Mouse (Mus musculus): ENCODE measurements at regions not wholly inside any gene's neighbourhood (a gene's known extent, or its start where the extent isn't known, plus 50 kb on each side); places are given as distances from the start of the nearest gene placed in this dataset.

- DNase-seq (ENCODE audit: low spot score), result no peak
These were observed 53.6 kb upstream of the Actr3 start for GRCm38 (mm10) chr1:125488915-125489730.

GRCm38 (mm10) chr1:125491014-125491413, 55.5 kb upstream of the Actr3 start:
- no peak for DNase-seq (ENCODE audit: low spot score)

GRCm38 (mm10) chr1:125494598-125494997, 59.1 kb upstream of the Actr3 start:
- no peak for DNase-seq (ENCODE audit: low spot score)

- no peak for DNase-seq (ENCODE audit: low spot score)
These were observed 60.0 kb upstream of the Actr3 start for GRCm38 (mm10) chr1:125495320-125496083.

- DNase-seq (ENCODE audit: low spot score), result no peak
These were observed 61.5 kb upstream of the Actr3 start for GRCm38 (mm10) chr1:125497006-125497405.

- no peak for DNase-seq (ENCODE audit: low spot score)
These were observed 58.4 kb upstream of the Slc35f5 start for GRCm38 (mm10) chr1:125501964-125502517.

- DNase-seq (ENCODE audit: low spot score), result no peak
These were observed 56.5 kb upstream of the Slc35f5 start for GRCm38 (mm10) chr1:125503878-125504277.

- peak; percentile 59 for DNase-seq (ENCODE audit: low spot score)
These were observed 52.4 kb upstream of the Slc35f5 start for GRCm38 (mm10) chr1:125507786-125508514.

GRCm38 (mm10) chr1:125508594-125509257, 51.7 kb upstream of the Slc35f5 start:
- peak; percentile 72 for DNase-seq (ENCODE audit: low spot score)

Measured in adipocyte (in vitro differentiated cells).